Mouse (Mus musculus): Measurements from ENCODE around the gene Cisd3.
A peak's percentile ranks its signal among the peaks of the same experiment; 100 is the strongest.
"Not testable (repeated sequence)": the region's sequence is repeated elsewhere in the genome, so short reads cannot be mapped to it uniquely, and the experiment has no call there.

Gene Cisd3

DNA sequence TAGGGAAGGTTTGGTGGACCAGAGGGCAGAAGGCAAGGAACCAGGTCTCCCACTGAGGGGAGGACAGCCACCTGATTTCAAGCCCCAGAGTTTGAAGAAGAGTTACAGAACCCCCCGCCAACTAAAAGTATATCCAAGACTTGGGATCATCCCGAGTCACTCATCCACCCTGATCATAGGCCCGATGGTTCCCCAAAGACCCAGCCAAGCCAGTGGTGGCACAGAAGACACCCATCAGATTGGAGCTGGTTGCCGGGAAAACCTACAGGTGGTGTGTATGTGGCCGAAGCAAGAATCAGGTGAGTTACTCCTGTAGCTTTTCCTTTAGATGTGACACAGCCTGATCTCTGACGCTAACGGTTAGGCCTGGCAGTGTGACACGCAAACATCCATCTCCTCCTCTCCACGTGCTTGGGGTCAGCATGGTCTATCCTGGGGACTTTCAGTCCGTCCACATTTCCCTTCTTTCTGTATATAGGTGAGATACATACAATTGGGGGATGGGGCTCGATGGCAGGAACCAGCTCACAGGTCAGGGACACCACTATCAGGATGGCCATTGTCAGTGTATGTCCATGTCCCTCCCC lies 789 bp downstream of the Cisd3 start:
- no peak for DNase-seq (ENCODE audit: low read depth, low spot score)

DNA sequence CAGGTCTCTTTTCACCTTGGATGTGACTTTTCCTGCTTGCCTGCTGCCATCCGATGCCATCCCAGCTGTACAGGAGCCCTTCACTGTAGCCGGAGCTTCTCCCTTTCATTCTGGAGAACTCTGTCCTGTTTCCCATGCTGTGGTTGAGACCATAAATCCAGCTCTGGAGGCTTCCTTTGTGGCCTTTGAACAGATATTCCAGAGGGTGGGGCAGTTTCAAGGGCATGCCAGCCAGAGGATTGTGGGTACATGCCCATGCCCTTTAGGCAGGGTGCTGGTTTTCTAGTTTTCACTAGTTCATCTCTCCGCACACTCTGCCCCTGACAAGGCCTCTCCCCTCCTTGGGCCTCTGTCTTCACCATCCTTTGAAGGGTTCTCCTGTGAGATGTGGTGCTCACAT lies 1.4 kb downstream of the Cisd3 start:
- no peak for DNase-seq (ENCODE audit: low read depth, low spot score)

DNA sequence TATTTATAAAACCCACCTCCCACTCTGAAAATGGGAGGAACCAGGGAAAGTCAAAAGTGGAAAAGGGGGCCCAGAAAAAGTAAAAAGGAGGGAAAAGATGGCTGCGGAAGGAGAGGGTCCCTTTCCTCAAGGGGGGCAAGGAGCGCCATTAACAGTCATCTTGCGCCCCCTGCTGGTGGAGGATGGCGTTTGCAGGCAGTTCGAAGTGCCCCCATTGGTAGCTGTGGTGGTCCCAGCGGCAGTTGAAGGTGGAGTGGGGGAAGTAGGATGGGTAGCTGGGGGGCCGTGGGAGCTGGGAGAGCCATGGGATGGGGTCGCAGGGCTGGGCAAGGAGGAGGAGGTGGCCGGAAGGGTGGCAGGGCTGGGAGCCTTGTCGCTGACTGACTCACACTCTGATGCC lies 4.2 kb downstream of the Cisd3 start:
- DNase-seq (ENCODE audit: low read depth, low spot score): peak; percentile 71

DNA sequence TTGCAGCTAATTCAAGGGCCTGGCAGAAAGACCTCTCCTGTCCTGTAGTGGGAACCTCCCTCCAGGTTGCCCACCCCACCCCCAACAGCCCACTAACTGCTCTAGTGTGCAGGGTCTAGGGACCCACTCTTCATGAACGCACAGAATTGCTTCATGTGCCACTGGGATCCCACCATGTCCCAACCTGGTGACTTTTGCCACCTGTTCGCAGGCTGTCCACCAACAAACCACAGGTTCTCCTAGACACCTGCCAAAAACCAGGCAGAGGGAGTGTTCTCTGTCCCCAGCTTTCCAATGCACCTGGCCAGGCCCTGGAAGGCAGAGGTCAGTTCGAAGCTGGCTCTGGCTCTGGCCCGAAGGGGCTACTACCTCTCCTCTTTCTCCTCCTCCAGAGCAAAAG lies 8.8 kb downstream of the Cisd3 start:
- no peak for DNase-seq (ENCODE audit: low read depth, low spot score)

DNA sequence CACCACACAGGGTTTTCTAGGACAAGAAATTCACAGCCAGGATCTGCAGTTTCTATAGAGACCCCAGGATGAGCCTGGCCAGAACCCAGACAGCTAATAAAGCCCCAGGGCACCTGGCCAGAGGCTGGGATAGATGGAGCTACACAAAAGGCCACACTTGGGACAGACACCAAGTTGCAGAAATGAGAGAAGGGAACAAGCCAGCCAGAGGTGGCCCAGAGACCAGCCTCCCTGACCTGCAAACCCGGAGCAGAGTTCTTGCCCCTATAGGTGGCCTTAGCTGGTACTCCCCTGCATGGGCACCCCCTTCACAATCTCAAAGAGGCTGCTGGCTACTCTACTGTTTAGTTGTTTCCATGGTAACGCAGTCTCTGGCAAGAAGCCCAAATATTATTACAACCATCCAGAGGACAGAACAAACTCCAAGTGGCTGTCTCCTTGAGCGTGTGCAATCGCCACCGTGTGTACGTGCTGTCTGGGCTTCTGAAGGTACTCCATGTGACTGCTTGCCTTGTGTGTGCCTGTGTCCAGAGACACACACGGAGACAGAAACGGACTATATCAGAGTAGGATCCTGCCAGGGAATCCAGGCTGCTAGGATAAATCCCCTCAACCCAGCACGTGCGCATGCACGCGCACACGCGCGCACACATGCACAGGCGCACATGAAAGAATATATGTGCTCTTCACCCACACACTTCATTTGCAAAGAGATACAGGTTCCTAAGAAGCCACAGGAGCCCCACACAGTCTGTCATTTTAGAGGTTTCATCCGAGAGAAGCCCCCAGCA lies 9.5 kb downstream of the Cisd3 start:
- DNase-seq (ENCODE audit: low read depth, low spot score): no peak

DNA sequence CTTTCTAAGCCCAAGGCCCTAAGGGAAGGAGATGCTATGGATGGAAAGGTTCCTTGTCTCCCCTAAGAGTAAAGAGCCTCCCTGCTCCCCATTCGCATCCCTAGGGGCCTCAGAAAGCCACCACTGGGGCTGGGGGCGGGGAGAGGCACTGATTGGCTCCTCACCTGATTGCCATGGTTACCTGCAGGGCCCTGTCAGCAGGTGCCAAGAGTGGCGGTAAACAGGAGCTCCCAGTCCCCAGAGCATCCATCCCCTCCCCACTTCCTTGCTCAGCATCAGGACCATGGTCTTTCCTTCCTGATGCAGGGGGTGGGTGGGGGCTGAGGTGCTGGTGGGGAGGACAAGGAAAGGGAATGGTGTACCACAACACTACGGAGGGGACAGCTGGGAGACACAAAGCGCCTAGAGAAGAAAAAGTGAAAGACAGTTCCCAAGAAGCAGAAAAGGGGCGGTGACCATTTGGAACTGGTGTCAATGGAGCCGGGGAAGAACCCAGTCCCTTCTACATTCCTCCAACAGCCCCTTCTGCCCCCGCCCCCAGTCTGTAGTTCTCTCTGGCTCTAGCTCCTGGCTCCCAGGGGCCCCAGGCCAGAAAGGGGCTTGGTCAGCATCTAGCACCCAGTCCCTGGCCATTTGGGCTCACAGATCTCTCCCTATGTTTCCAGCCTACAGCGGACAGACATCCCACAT lies 10.2 kb downstream of the Cisd3 start:
- DNase-seq (ENCODE audit: low read depth, low spot score): no peak

DNA sequence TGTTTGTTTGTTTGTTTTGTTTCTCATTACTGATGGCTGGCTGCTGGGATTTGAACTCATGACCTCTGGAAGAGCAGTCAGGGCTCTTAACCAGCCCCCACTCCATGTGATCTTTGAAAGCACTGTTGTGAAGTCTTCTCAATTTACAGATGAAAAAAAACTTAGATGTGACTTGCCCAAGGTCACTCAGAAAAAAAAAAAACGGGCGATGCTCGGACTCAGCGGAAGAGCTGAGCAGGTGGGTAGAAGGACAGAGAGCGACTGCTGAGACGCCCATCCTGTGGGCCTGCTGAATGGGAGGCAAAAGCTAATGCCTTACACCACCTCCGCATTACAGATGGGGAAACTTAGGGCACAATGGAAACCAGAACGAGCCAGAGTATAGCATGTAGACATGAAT lies 11.0 kb downstream of the Cisd3 start:
- DNase-seq (ENCODE audit: low read depth, low spot score): no peak

DNA sequence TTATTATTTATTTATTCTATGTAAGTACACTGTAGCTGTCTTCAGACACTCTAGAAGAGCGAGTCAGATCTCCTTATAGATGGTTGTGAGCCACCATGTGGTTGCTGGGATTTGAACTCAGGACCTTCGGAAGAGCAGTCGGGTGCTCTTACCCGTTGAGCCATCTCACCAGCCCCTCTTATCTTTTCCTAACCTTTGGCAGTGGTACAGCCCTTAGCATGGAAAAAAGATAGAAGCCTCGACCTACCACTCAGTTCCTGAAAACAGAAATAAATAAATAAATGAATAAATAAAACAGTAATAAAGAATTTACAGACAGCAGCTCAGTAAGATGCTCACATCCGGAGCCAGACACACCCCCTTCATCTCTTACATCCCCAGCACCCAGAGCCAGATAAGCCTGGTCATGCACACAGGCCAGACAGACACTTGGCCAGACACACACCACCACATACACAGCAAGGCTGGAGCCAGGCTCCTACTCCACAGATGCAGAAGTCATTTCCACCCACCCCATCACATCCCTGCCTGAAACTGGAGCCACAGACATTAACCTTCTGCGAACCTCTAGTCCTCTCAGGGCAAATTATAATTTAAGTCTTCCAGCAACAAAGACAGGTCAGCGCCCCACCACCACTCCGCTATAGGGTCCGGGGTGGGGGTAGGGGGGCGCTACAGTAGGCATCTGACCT lies 11.7 kb downstream of the Cisd3 start:
- DNase-seq (ENCODE audit: low read depth, low spot score): no peak

DNA sequence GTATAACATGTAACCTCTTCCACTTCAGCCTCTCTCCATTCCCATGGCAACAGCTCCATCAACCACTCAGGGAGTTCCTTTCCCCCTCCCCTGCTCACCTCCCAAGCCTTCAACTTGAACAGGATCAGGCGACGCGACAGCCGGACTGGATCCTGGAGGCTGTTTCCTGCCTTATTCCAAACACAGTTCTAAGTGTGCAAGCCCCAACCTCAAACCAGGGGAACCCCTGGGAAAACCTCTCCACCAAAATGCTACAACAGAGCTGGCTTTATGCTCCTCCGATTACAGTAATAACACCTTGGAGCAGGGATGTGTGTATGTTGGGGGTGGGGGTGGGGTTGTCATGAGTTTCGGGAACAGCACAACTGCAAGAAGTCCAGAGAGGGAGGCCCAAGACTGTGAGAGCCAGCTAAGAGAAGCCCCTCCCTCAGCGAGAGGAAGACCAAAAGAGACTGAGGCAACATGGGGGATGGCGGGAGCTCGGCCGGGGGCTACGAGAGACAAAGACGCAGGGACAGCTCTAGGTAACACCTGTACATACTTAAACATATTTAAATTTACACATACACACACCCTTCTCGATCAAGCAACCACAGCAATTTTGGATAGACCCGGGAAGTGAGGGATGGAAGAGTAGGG lies 12.4 kb downstream of the Cisd3 start:
- no peak for DNase-seq (ENCODE audit: low read depth, low spot score)

DNA sequence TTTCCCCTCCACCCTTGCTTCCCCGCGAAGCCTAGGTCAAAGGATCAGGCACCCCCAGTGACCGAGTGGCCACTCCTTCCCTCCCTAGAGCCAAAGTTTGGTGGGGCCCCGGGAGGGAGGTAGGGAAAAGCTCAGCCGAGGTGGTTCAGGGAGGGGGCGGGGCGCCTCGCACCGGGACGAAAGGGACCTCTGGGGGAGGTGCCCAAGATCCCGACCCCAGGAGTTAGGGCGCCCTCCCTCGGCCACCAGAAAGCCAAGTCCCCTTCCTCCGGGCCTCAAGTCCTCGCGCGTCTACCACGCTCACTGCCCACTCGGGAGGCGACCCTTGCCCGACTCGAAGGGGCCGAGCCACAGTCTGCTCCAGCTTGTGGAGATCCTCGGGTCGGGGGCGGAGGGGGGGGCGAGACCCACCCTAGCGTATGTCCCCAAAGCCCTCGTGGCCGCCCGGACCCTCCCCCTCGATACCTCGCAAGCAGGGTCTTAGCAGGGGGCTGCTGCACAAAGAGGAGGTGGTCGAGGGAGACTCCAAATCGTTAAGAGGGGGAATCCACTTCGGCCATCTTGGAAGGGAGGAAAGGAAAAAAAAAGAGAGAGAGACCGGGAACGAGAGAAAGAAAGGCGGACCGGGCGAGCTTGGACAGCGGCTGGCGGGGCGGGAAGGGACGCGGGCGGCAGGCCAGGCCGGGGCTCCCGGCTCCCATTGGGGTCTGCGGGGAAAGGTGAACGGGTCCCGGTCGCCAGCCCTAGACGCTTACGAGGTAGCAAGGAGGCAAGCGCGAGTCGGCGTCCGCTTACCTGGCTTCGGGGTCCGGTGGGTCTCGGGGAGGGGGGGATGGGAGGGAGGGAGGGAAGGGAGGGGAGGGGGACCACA lies 13.3 kb downstream of the Cisd3 start:
- DNase-seq (ENCODE audit: low read depth, low spot score): peak; percentile 54

DNA sequence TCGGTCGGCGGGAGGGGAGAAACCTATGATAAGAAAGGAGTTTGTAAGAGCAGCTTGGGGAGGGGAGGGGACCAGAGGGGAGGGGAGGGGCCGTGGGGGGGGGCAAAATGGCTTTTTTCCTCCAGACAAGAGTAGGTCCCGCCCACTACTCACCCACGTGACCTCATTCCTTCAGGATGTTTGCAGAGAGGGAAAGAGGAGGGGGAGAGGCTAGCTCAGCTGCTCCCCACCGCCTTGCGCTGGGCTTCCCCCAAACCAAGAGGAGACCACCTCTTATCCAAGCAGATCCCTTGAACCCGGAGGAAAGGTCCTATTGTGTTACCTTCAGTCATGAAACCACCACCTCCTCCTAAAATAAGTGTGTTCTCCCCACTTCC lies 14.0 kb downstream of the Cisd3 start:
- DNase-seq (ENCODE audit: low read depth, low spot score): peak; percentile 57

DNA sequence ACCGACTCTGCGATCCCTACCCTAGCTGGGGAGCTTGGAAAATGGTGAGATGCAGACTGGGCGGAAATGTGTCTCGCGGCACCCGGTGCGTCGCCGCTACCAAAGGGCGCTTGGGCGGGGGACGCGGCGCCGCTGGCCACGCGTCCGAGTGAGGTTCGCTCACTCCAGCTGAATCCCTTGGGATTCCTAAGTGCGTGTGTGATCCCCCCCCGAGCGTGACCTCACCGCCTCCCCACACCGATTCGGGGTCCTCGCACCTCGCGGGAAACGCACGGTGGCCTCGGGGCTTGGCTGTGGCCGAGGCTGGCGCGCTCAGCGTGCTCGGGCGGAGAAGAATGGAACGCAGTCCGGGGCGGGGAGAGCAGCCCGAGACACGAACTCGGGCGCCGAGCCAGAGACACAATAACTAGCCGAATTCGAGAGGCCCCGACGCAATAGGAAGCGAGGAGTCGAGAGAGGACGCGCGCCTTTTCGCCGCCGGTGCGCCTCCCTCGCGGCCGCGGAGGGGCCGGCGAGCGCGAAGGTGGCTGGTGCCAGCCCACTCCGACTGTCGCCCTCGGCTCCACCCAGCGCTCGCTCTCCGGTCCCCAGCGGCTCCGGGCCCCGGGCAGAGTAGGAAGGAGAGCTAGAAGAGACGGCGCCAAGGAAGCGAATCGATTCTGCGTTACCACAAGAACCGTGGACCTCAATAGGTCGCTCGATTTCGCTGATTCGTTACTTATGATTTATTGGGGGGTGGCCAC lies 14.5 kb downstream of the Cisd3 start, which contains the start of gene Pcgf2:
Pcgf2 (minus strand) TSS at position 495 of the 743 bp plus-strand sequence.
- DNase-seq (ENCODE audit: low read depth, low spot score): peak; percentile 71

DNA sequence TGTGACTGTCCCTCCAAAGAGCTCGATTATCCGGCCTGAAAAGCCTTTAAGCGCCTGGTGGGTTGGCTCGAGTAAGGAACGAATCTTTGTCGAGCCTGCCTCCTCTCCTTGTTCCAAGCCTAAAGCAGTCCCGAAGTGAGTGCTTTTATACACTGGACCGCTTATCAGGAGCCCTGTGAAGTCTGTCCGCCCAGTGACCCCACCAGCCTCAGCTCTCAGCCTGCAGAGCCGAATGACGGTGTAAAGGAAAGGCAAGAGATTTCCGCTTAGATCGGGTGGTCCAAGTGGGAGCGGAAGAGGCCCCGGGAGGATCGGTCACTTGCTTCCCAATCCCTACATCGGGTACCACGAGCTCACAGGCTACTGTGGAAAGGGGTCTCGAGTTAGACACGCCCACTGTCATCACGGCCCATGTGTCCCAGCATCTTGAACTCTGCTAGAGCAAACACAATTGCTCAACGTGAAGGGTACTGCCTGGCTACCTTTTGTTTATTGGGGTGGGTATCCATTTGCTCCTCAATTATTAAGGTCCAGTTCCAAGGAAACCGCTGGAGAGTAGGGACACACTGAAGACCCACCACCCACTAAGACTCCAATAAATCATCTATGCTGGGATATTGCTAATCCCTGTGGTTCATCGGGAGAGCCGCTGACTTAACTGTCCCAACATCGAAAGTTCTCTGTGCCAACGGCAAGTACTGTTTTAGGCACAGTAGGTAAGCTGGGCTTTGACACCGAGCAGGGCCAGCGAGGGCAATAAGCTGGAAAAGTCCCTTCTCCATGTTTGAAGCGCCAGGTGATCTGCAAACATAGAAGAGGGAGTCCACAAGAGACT lies 15.3 kb downstream of the Cisd3 start:
- DNase-seq (ENCODE audit: low read depth, low spot score): peak; percentile 29

DNA sequence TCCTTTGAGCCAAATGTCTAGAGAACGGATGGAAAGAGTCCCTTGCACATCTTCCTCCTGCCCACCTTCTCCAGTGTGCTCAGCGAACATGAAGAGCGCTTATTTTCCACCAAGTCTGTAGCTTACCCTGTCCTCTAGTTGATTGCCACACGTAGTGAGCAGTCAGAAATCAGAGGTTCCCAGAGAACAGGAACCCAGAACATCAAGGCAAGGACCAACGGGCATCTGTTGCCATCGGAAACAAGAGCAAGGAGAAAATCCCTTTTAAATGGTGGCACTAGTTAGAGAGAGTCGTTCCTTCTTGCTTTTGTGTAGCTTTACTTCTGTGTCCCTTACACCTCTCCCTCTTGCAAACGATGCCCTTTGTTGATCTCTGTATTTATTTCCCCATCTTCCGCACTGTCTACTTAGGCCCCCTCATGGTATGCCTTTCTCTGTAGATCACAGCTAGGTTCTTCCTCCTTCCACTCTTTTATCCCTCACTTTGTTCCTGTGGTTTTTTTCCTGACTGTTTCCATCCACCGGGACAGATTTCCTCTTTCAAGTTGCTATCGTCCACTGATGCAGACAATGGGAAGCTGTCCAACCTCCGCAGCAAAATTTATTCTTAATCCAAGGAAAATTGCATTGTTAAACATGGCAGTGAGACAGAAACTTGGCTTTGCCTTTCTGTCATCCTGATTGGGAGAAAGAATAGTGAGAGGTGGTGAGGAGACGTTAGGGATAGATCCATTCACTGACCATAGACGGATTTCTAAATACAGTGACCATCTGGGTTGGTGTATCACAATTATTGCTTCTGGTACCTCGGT lies 16.2 kb downstream of the Cisd3 start:
- DNase-seq (ENCODE audit: low read depth, low spot score): no peak

DNA sequence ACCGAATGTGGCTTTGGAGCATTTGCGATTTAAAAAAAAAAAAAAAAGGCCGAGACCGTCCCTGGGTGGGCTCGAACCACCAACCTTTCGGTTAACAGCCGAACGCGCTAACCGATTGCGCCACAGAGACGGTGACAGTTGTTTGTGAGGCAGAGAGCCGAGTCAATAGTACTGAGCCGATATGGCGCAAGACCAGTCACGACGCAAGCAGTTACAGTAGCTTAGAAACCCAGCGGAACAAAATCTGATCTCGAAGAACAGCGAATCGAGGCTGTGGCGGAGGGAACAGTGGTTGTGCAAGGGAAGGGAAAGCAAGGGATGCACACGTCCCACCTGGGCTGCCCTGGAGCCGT lies 16.7 kb downstream of the Cisd3 start:
- peak; percentile 94 for DNase-seq (ENCODE audit: low read depth, low spot score)

DNA sequence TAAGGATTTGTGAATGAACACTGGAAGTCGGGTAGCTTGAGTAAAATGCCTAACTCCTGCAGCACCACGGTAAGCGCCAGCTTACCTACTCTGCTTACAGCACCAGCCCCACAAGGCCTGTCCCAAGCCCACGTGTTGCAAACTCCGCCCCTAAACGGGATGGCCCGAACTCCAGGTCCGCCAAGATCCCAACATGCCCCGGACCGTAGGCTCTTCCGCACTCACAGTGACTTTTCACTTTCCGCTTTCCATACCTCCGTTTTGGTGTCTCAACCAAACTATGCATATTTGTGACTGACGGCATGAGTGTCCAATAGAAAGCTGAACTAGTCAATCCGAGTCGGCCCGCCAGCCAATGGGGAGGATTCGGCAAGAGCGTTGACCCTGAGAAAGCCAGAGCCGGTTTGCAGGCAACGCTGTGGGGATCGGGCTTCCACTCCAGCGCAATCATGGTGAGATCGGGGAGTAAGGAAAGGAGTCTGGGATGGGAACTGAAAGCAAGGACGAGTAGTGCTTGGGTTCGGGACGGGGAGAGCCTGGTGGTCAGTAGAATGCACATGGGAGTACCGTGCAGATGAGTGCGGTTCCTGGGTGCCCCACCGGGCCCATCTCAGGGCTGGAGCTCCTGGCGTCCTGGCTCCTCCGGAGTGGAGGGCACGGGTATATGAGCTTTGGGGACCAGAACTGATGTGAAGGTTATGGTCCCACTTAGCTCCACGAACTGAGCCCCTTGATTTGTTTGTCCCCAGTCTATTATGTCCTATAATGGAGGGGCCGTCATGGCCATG lies 17.6 kb downstream of the Cisd3 start, which contains the start of gene Psmb3:
Psmb3 (plus strand) TSS at position 361 of the 788 bp plus-strand sequence.
- DNase-seq (ENCODE audit: low read depth, low spot score): peak; percentile 99

DNA sequence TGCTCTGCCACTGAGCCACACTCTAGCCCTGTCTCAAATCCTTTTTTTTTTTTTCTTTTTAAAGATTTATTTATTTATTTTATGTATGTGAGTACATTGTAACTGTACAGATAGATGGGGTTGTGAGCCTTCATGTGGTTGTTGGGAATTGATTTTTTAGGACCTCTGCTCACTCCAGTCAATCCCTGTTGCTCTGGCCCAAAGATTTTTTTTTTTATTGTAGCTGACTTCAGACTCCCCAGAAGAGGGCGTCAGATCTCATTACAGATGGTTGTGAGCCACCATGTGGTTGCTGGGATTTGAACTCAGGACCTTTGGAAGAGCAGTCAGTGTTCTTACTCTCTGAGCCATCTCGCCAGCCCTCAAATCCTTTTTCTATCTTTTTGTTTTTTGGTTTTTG lies 24.4 kb downstream of the Cisd3 start:
- DNase-seq (ENCODE audit: low read depth, low spot score): not testable (repeated sequence)
